Mouse (Mus musculus) layer of hippocampus, adult 2 months (tissue): ENCODE data around the gene Oxct2b. TPM values are rescaled to one million over a fixed set of nuclear protein-coding genes. Genes with fewer than 3 reads are reported as not detected.
"Not testable (repeated sequence)": the region's sequence is repeated elsewhere in the genome, so short reads cannot be mapped to it uniquely, and the experiment has no call there.

Experiments
- DNase-seq, 2 experiments: peaks; one replicate each; pipeline ENCODE4 v3.0.0; 2022; ENCODE audit warnings: low spot score in 2 of 2
- H3K27ac ChIP-seq: fragments of 200-600 bp; 2 replicates; pipeline ENCODE4 v1.8.1; 2022
- H3K4me3 ChIP-seq: fragments of 200-600 bp; 2 replicates; pipeline ENCODE4 v1.8.1; 2022; ENCODE audit warnings: mild to moderate bottlenecking
- CTCF ChIP-seq: fragments of 200-600 bp; conservative IDR thresholded peaks from 2 replicates; pipeline ENCODE4 v1.8.1; 2022; ENCODE audit warnings: antibody characterized with exemption, mild to moderate bottlenecking, moderate library complexity
- total RNA-seq, 2 experiments: library from RNA; stranded (reverse); gene quantifications; 2 replicates each; pipeline ENCODE4 v1.2.3; 2021

Oxct2b gene
- total RNA-seq, 2 experiments from 2014 or later, result not detected

DNA sequence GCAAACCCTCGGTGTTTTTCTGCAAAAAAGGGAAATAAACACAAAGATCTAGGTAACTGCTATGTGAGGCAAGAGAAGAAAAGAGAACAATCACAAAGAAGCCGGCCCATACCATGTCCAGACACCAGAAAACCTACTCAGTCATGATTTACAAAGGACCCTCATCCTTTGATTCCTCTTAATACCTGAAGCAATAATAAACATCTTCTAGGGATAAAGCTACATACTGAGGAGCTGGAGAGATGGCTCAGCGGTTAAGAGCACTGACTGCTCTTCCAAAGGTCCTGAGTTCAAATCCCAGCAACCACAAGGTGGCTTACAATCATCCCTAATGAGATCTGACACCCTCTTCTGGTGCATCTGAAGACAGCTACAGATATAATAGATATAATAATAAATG, 21.5 kb downstream of the Oxct2b start:
- TF ChIP-seq CTCF, result no peak
- no peak for DNase-seq
- H3K4me3 ChIP-seq, result no peak overlapping the region
- H3K27ac ChIP-seq, result no peak overlapping the region

DNA sequence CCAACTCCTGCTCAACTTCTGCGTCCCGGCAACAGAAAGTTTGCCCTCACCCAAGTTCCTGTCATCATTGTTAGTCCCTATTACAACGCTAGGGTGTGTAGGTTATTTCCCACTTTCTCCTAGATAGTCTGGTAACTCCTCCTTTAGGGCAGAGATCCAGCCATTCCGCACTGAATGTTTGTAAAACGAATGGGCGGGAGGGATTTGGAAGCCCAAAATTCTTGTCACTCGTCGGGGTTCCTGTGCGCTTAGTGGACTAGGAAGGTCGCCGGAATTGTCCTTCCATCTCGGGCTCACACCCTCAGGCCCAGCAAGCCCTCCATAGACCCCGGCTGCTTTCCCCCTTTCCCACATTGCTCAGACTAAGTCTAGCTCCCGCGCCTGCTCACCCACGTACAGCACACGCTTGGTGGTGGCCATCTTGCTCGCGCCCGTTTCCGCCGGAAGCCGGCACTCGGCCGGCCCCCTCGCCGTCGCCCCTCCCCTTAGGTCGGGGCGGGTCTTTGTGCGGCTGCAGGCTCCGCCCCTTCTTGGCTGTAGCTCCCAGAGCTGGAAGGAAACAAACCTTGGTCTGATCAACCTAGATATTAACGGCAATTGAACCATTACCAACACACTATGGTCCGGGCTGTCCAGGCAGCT, 23.6 kb downstream of the Oxct2b start, which contains the start of gene Ppie:
Gene Ppie, minus strand, starts transcription at position 439 of the 642 bp plus-strand sequence.
- peak; percentile 55 to 72 for DNase-seq
- Histone ChIP-seq H3K27ac (peak within 1 kb of the TSS; percentile 81), H3K4me3 (peak within 1 kb of the TSS; percentile 76)
- peak; percentile 50 for TF ChIP-seq CTCF

DNA sequence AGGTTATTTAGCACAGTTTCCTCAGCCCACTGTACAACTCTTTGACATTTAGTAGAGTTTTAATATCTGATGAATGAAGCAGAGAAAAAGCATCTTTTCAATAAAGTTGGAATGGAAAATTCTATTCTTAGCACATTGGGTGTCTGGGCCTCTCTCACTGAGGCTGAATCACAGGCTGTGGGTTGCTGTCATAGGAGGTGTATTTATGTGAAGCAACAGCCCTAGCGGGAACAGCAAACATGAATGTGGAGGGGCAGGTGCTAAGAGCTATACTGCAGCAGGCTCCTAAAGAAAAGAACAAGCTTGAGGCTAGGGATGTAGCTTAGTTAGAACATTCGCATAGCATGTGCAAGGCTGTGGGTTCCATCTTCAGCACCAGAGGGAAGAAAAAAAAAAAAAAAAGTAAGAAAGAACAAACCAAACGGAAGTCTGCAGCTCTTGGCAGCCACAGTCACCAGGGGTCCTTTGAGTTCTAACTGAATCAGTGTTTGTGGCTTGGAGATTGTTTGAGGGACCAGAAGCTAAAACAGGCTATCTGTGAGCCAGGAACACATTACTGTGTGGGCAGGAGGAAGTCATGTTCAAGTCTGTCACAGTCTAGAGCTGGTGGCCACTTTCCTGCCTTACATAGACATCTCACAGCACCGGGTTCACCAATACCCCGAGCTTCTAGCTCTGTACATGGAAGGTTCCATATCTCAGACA, 31.5 kb downstream of the Oxct2b start:
- DNase-seq, result peak in 1 of 2 experiments; percentile 61
- no peak for TF ChIP-seq CTCF
- Histone ChIP-seq H3K4me3 (no peak overlapping the region), H3K27ac (peak overlapping the region; percentile 70)

DNA sequence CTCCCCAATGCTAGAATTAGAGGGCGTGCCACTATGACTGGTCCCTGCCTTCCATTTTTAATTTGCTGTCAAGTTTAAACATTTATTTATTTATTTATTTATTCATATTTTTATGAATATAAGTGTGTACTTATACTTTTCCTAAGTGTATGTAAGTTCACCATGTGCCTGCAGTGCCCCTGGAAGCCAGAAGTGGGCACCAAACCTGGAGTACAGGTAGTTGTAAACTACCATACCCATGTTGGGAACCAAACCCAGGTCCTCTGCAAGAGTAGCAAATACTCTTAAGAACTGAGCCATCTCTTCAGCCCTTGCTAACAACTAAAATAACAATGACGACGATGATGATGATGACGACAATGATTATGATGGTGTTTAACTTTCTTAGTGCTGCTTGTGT, 35.9 kb downstream of the Oxct2b start:
- peak; percentile 56 for TF ChIP-seq CTCF
- DNase-seq, result no peak
- no peak overlapping the region for H3K27ac ChIP-seq
- H3K4me3 ChIP-seq, result no peak overlapping the region

DNA sequence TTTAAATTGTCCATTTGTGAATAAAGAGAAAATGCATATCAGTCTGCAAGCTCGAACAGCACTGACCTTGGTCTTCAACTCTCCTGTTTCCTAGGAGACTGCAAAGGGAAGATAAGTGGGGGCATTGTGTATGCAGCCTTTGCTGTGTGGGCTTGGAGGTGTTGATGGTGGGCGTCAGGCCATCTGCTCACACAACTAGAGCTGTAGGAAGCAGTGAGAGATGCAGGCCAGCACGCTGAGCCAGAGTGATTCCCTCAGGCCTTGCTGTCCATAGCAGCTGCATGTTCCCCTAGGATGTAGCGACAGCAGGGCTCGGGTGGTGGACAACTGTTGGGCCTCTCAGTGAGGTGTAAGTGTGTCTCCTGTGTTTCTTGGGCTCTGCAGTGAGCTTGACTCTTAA, 36.9 kb downstream of the Oxct2b start:
- peak; percentile 62 to 68 for DNase-seq
- no peak overlapping the region for H3K4me3 ChIP-seq
- TF ChIP-seq CTCF, result no peak
- peak overlapping the region; percentile 74 for H3K27ac ChIP-seq

DNA sequence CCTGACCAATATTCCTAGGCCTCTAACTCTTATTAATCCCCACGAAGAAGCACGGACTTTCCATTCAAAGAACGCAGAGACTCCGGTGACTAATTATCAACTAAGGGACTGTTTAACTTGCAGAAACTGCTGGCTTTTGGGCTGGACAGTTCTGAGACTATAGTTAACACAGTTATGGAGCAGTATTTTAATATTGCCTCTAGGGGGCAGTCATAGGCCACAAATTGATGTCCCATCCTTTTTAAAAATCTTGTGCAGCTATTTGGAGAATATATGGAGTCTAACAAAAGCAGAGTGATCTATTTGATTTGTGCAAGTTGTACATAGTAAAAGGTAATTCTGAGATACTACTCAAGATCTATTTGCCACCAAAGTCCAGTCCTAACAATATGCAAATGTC, 38.9 kb downstream of the Oxct2b start:
- peak; percentile 87 for TF ChIP-seq CTCF
- DNase-seq, result peak; percentile 48 to 67
- no peak overlapping the region for H3K27ac ChIP-seq
- H3K4me3 ChIP-seq, result no peak overlapping the region

DNA sequence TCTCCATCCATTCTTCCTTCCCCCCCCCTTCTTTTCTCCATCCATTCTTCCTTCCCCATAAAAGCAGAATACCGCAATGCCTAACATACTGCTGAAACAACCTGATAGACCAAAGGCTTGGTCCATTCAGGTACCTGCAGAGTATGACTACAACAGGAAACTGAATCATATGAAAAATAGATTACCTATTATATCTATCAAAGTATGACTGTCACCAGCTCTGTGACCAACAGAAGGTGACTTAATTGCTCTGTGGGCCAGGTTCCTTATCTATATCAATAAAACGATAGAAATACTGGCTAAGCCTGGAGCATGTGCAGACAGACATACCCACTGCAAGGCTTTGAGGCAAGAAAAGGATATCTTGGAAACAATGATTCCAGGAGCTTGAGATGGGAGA, 39.4 kb downstream of the Oxct2b start:
- Histone ChIP-seq H3K4me3 (no peak overlapping the region), H3K27ac (no peak overlapping the region)
- DNase-seq, result no peak
- TF ChIP-seq CTCF, result no peak

DNA sequence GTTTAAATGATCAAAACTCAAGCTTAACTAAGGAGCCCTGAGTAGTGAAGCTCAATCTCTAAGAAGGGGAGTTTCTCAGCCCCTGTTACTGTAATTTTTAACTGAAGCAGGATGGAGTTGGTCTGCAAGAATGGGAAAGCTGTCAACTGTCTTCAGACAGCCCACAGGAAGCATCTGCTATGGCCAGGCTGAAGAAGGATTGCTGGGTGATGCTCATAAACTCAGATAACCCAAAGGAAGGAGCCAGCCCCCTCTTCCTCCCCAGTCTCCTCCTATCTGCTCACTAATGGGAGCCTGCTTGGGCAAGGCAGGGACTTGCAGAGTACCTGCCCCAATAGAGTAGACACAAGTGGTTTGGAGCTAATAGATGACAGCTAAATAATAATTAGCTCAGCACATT, 39.8 kb downstream of the Oxct2b start:
- no peak overlapping the region for H3K4me3 ChIP-seq
- DNase-seq, result no peak
- TF ChIP-seq CTCF, result no peak
- H3K27ac ChIP-seq, result no peak overlapping the region

DNA sequence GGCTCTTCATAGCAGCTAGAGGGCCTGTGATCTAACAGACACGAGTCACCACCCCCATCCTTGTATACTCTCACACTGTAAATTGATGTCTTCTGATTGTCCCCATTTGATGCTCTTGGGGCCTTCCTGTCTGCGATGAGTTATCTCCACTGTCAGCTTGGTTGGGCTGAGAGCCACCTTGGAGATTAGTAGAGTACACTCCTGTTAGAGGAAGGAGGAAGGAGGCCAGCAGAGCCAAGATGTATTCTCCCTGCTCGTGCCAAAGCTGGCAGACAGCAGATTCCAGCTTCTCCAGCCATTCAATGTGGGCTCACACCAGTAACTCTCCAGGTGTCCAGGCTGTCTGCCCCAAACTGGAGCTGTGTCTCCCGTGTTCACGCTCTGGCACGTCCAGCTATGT, 44.5 kb downstream of the Oxct2b start:
- Histone ChIP-seq H3K27ac (no peak overlapping the region), H3K4me3 (no peak overlapping the region)
- no peak for TF ChIP-seq CTCF
- DNase-seq, result no peak

DNA sequence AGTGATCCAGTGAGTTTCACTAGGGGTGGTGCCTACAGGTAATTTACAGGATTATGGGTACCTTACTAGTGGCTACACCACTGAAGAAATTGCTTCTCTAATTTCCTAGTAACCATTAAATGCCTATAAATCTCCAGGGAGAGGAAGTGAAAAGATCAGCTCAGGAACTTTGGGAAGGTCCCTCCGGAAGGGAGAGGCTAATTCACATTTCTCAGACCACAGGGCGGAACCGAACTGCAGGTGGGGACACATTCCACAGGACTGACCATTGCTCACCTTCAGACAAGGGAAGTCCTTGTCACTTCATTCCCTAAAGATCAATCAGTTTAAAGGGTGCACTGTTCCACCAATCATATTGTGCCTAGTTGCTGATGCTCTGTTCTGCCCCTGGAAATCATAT, 45.2 kb downstream of the Oxct2b start:
- not testable (repeated sequence) for H3K4me3 ChIP-seq, DNase-seq, H3K27ac ChIP-seq

DNA sequence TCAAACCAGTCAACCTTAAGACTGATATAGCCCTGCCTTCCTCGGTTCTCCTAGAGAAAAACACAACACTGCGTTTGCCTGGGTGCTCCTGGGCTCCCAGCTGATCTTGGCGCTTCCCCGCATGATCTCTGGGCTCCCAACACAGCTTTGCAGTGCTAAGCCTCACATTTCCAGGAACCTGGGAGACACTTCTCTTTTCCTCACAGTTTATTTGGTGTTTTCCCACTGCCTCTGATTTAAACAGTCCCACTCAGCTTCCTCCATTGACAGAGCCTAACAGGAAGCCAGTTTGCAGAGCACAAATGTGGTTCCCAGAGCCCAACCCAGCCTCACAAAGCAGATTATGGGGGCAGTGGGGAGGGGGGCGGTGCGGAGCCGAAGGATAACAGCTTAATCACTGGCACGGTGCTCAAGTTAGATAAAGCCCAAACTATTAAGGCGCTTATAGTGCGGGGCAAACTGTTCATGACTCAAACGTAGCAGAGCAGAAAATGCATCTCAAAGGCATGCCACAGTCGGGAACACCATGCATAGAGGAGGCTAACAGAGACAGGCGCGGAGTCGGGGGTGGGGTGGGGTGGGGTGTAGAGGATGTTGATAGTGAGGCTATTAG, 46.3 kb downstream of the Oxct2b start:
- no peak overlapping the region for H3K27ac ChIP-seq
- no peak overlapping the region for H3K4me3 ChIP-seq
- DNase-seq, result no peak
- TF ChIP-seq CTCF, result no peak

DNA sequence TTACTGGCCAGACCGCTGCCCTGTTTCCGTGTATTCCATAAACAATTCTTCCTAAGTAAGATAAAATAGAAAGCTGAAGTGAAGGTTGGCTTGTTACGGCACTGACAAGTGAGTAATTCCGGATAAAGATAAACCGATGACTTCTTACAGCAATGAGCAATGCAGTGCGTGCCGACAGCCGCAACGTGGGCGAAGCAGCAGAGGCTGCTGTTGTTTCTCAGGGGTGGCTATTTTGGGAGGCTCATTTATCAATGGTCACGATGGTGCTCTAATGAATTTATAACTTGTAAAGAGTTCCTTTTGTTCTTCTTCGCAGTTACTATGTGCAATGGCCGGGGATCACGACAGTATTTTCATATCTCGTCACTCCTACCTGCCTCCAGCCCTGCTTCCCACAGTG, 48.1 kb downstream of the Oxct2b start:
- DNase-seq, result peak; percentile 56 to 74
- Histone ChIP-seq H3K27ac (peak overlapping the region; percentile 53; the same call in 1 of the 2 replicates), H3K4me3 (peak overlapping the region; percentile 9; the same call in 1 of the 2 replicates)
- 0 out of 2 replicates have a peak, but pooled peaks have one; percentile 12 for TF ChIP-seq CTCF

Other genes starting within 250 kb of the Oxct2b start
- gene Cap1, start 230.2 kb upstream of the Oxct2b start, total RNA-seq, result 100 to 1,000 TPM; 296 to 316 TPM
- gene Mfsd2a, start 155.1 kb upstream of the Oxct2b start, total RNA-seq, result 10 to 100 TPM; 45.8 to 49.1 TPM
- 10 to 100 TPM; 31.8 to 32.4 TPM for gene Mycl, start 120.6 kb upstream of the Oxct2b start, total RNA-seq
- gene Trit1, start 99.7 kb upstream of the Oxct2b start, total RNA-seq, result 10 to 100 TPM; 27.5 to 29.4 TPM
- under 1 TPM; 0.20 to 0.29 TPM for gene Bmp8b, start 11.1 kb upstream of the Oxct2b start, total RNA-seq
- 10 to 100 TPM; 21.5 to 21.9 TPM for gene Ppie, start 23.7 kb downstream of the Oxct2b start, total RNA-seq
- 100 to 1,000 TPM; 493 to 508 TPM for gene Hpcal4, start 67.0 kb downstream of the Oxct2b start, total RNA-seq
- gene Nt5c1a, start 85.2 kb downstream of the Oxct2b start, total RNA-seq, result 10 to 100 TPM; 14.5 to 15.2 TPM
- 1 to 10 TPM; 3.1 to 3.3 TPM for gene Heyl, start 117.3 kb downstream of the Oxct2b start, total RNA-seq
- gene Pabpc4, start 146.1 kb downstream of the Oxct2b start, total RNA-seq, result 10 to 100 TPM; 45.9 to 47.6 TPM
- gene Oxct2a, start 207.4 kb downstream of the Oxct2b start, total RNA-seq, result not detected
- gene Bmp8a, start 227.0 kb downstream of the Oxct2b start, total RNA-seq, result under 1 TPM in 1 of 2 experiments, not detected in 1; 0.15 TPM